Mouse (Mus musculus): ENCODE measurements around the gene Thoc2. TPM values are rescaled to one million over a fixed set of nuclear protein-coding genes. Genes with fewer than 3 reads are reported as not detected.

Gene Thoc2
- polyA plus RNA-seq, 1 experiment from 2014 or later: 80.9 TPM

GRCm38 (mm10) chrX:41876581-41876980 is 43.9 kb downstream of the Thoc2 start:
- 72% methylated on average over 2 of the region's 2 CpGs for WGBS
- no peak for ATAC-seq (ENCODE audit: borderline replicate concordance, extremely low read depth, low FRiP score, low TSS enrichment)
- no peaks in the 10 kb centered on the region for H3K36me3 ChIP-seq
- no peak overlapping the region for H3K4me2 ChIP-seq
- no peak overlapping the region for H3K27ac ChIP-seq
- H3K9me3 ChIP-seq: no peaks in the 10 kb centered on the region
- H3K4me1 ChIP-seq: no peaks in the 10 kb centered on the region
- H3K9ac ChIP-seq: no peak overlapping the region
- no peaks in the 10 kb centered on the region for H3K27me3 ChIP-seq
- no peak overlapping the region for H3K4me3 ChIP-seq

DNA sequence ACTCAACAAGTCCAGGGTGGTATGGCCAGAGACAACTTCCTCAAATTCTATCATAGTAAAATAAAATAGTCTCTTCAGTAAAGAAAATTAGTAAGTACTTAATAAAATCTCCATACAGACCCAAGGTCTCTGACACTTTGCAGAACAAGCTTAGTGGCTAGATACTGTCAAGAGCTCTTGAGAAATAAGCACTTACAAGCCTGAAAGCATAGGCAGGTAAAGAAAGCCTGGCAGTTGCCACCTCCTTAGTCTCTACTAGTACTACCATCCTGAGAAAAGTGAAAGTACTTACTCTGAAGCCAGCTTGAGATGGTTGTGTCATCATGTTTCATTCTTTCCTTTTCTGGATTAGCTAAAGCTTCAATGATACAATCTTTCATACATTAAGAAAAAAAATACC is 82.7 kb downstream of the Thoc2 start:
- Histone ChIP-seq H3K36me3 (no peaks in the 10 kb centered on the region), H3K27ac (no peak overlapping the region), H3K27me3 (no peaks in the 10 kb centered on the region), H3K9ac (no peak overlapping the region), H3K4me2 (no peak overlapping the region), H3K9me3 (no peaks in the 10 kb centered on the region), H3K4me1 (no peaks in the 10 kb centered on the region), H3K4me3 (no peak overlapping the region)
- ATAC-seq (ENCODE audit: borderline replicate concordance, extremely low read depth, low FRiP score, low TSS enrichment): no peak

- H3K27me3 ChIP-seq: no peaks in the 10 kb centered on the region
- no peak overlapping the region for H3K9ac ChIP-seq
- H3K4me1 ChIP-seq: no peaks in the 10 kb centered on the region
- no peak overlapping the region for H3K4me2 ChIP-seq
- H3K4me3 ChIP-seq: no peak overlapping the region
- no peaks in the 10 kb centered on the region for H3K9me3 ChIP-seq
- H3K27ac ChIP-seq: no peak overlapping the region
- ATAC-seq (ENCODE audit: borderline replicate concordance, extremely low read depth, low FRiP score, low TSS enrichment): no peak
- H3K36me3 ChIP-seq: no peaks in the 10 kb centered on the region
Measured at GRCm38 (mm10) chrX:41805592-41805991, 114.9 kb downstream of the Thoc2 start.

GRCm38 (mm10) chrX:41793303-41793702 is 127.2 kb downstream of the Thoc2 start:
- WGBS: 87% methylated on average over 6 of the region's 6 CpGs
- H3K4me1 ChIP-seq: no peaks in the 10 kb centered on the region
- H3K4me3 ChIP-seq: no peak overlapping the region
- H3K9me3 ChIP-seq: no peaks in the 10 kb centered on the region
- no peak for ATAC-seq (ENCODE audit: borderline replicate concordance, extremely low read depth, low FRiP score, low TSS enrichment)
- no peaks in the 10 kb centered on the region for H3K27me3 ChIP-seq
- no peak overlapping the region for H3K4me2 ChIP-seq
- H3K36me3 ChIP-seq: 0 out of 2 replicates have a peak, but pooled peaks cover 2% of the 10 kb centered on the region
- H3K9ac ChIP-seq: no peak overlapping the region
- no peak overlapping the region for H3K27ac ChIP-seq

Small RNA genes within 50 kb of the gene (microRNA-seq; reads per million reads assigned to microRNA genes)
- not detected for gene Gm44490

Other genes with a start within 250 kb of the Thoc2 start
- 14.8 and 16.5 TPM in 2 replicates for gene Xiap, start 139.0 kb upstream of the Thoc2 start, polyA plus RNA-seq (2015; fragmentation: Nextera tagmentation; extraction: Ambion mirVana)
- gene Stag2, start 228.6 kb upstream of the Thoc2 start, polyA plus RNA-seq (2015; fragmentation: Nextera tagmentation; extraction: Ambion mirVana): 48.9 and 49.3 TPM in 2 replicates